Mouse (Mus musculus) thymus, postnatal 25 days (tissue): ENCODE measurements at regions not wholly inside any gene's neighbourhood (a gene's known extent, or its start where the extent isn't known, plus 50 kb on each side); places are given as distances from the start of the nearest gene placed in this dataset.

Experiments used
- DNase-seq: peaks from one replicate; pipeline ENCODE4 v3.0.0; 2022

DNA sequence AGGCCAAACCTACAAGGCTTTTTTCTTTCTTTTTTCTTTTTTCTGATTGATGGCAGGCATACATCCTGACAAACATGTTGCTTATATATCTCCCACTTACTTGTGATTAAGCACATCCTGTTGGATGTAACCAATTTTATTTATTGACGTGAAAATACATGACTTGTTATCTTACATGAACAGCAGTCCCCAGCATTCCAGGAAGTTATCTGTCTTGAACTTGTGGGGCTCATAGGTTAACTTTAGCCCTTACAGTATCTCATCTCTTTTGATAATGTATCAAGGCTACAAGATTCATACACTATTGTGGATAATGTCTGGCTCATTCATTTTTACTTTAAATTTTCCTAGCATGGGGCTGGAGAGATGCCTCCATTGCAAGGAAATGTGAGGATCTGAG, 852.0 kb upstream of the Agtr1b start:
- no peak for DNase-seq

DNA sequence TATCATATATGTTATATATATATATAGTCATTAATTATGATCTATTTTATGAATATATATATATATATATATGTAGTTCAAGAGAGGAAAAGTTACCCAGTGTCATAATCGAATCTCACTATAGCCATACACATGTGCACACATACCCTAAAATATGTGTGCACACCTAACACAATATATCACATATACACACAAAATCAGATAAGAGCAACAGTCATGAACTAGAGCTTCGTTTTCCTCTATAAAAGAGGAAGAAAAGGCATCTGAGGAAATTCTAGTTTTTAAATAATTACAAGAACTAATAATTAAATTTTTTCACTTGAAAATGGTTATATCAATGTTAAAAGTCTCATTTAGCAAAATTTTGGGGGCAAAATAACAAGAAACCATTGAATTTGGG, 835.3 kb upstream of the Tbl1xr1 start:
- no peak for DNase-seq

DNA sequence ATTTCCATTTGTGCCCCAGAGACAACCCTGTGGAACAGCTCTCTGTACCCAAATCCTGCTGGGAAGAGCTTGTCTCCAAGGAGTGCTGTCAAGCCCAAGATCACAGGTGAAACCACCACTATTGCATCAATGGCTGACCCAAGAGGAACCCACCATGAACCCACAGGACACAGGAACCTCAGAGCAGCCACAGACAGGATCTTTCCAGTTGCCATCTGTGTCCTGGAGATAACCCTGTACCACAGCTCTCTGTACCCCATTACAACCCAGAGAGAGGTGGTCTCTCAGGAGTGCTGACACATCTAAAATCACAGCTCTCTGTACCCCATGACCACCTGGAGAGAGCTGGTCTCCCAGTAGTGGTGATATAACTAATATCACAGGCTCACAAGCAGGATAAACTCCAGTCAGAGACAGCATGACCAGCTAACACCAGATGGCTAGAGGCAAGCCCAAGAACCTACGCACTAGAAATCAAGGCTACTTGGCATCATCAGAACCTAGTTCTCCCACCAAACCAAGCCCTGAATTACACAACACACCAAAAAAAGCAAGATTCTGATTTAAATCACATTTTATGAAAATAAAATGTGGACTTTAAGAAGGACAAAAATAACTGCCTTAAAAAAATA, 820.2 kb upstream of the Tbl1xr1 start:
- no peak for DNase-seq

DNA sequence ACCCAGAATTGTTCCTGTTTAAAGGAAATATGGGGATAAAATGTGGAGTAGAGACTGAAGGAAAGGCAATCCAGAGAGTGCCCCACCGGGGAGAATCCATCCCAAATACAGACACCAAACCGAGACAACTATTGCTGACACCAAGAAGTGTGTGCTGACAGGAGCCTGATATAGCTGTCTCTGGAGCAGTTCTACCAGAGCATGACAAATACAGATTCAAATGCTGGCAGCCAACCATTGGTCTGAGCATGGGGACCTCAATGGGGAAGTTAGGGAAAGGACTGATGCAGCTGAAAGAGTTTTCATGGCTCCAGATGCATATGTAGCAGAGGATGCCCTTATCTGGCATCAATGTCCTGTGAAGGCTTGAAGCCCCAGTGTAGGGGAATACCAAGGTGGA, 813.1 kb upstream of the Tbl1xr1 start:
- DNase-seq = no peak

DNA sequence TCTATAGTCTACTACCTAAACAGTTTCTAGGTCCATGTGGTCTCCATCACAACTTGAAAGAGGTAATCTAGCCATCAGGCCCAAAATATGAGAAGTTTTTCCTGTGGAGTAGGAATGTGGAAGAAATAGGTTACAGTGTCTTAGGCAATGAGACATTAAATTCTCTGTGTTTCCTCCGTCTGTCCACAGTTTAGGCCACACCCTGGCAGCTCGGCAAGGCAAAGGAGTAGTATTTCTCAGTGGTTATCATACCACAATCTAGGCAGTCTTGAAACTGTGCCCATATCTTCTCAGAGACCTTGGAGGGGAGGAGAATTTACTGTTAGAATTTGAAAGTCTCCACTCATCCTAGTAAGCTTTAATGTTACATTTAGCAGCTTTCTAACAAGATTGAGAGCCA, 811.0 kb upstream of the Tbl1xr1 start:
- DNase-seq = no peak

DNA sequence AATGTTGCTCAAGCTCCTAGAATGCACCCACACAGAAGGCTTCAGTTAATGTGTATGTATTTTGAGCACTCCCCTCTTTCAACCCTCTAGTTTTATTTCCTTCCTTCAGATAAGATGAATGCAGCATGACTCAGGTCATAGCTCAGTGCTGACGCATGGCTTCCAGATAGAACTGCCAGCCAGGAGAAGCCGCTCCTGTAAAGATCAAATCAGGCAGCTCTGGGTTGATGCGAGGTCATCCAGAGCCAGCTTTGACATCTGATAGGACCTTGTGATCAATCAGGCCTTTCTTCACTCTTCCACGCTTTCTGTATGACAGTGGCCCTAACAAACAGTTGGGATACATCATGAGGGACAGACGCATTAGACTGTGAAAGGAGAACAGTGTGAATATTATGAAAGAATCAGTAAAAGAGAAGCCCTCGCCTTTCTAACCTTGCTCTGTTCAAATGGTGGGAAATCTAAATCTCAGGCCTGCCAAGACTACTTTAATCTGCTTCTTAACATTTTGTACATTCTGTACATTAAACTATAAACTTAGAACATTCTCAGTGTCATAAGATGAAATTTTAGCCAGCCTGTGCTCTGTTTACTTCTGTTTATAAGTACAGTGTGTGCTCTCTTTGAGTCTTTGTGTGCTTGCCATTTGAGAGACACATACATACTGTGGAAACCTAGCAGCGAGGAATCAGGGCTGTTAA, 807.9 kb upstream of the Tbl1xr1 start:
- DNase-seq = no peak

DNA sequence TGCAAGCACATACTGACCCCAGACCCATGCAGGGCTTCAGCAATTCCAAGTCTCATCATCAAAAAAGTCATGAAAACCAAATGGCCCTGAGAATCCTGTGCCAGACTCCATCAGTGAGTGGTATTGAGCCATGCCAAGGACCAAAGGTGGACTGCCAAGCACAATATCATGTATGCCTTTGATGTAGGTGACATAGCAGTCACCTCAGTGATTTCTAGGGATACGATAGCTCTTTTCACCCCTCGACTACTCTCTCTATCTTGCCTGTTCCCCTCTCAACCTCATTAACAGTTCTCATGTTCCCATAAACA, 807.4 kb upstream of the Tbl1xr1 start:
- DNase-seq = no peak

DNA sequence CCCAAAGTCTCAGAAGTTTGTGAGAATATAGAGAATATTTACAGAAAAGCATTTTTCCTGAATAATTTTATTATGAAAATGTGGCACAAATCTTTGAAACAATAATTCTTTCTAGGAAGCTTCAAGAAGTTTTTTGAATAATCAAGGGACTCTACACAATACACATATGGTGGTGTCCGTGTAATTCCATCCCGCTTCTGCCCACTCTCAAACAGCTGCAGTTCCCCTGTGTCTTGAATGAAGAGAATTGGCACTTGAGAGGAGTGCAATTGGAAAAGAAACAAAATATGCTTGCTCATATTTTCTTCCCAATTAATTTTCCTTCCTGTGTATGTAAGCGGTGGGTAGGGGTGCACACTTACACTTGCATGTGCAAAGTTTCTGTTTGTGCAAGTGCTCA, 805.7 kb upstream of the Tbl1xr1 start:
- no peak for DNase-seq

DNA sequence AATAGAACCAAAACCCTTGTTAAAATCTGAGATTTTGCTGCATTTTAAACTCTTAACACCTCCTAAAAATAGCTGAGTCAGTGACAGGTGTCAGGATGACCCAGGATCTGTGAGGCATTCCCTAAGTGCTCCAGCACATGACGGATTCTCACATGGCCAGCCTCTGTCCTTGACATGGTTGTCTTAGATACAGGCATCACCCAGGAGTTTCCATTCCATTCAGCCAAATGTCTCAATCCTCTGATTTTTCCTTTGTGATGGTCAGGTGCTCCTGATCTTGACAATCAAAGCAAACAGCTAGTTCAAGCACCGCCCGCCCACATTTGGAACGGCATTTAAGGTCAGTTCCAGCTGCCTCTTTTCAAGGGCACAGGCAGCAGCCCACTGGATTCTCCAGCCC, 804.2 kb upstream of the Tbl1xr1 start:
- no peak for DNase-seq

DNA sequence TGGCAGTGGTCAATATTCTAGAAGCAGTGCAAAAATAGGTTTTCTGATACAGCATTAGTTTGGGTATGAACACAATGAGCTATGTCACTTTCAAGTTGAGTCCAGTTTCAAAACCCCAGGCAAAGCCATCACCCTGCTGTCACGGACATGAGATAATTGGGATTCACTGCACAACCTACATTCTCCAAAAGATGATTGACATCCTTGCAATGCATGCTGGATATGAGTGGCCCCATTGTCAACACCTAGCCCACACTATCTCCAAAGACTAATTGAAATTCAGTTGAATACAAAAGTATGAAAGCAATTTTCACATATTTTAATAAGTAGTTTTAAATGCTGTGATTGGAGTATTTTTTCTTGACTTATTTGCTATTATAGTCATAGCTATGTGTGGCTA, 783.7 kb upstream of the Tbl1xr1 start:
- DNase-seq = no peak

DNA sequence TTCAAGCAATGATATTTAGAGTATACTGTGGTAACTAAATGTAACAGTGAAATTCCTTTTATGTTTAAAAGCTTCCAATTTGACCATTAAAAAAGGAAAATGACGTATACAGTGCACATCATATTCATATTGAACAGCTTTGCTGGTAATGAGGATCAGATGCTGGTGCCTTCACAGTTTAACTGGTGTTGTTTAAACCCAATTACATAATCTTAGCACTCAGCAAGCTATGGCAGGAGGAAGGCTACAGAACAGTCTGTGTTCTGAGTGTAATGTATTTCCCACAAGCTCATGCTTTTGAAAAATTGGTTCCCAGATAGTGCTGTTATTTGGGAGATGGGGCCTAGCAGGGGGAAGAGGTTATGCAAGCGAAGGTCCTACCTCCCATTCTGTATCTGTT, 783.1 kb upstream of the Tbl1xr1 start:
- DNase-seq = no peak

DNA sequence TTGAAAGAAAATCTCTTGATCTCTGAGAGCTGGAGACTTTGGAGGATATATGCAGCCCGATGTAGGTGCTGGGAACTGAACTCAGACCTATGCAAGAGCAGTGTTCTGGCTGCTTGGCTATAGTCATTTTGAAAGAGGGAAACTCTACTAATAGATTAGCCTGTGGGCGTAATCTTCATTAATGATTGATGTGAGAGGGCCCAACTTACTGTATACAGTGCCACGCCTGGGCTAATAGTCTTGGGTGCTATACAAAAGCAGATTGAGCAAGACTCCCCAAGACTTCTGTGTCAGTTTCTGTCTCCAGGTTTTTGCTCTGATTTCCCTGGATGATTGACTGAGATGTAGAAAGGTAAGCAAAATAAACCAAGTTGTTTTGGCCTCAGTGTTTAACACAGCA, 781.7 kb upstream of the Tbl1xr1 start:
- no peak for DNase-seq

DNA sequence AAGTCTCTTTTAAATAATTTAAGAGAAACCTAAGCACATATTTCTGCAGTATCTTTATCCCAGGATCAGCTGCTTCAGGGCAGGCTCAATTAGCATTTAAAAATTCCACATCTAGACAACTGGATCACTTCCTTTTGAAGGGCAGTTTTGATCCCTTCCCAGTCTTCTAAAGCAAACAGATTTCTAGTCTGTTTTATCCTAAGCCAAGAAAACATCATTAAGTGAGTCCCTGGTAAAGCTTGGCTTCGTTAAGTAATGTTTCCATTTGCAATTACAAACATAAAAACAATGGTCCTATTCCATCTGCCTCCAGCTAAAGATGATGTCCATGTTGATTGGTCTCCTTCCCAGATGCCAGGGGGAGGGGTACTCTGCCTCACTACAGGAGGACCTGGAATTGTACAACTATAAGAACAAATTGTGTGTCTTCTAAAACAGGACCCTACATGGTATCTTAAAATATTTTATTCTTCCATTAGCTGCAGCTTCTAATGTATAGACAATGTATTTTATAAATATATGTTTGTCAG, 779.8 kb upstream of the Tbl1xr1 start:
- no peak for DNase-seq

DNA sequence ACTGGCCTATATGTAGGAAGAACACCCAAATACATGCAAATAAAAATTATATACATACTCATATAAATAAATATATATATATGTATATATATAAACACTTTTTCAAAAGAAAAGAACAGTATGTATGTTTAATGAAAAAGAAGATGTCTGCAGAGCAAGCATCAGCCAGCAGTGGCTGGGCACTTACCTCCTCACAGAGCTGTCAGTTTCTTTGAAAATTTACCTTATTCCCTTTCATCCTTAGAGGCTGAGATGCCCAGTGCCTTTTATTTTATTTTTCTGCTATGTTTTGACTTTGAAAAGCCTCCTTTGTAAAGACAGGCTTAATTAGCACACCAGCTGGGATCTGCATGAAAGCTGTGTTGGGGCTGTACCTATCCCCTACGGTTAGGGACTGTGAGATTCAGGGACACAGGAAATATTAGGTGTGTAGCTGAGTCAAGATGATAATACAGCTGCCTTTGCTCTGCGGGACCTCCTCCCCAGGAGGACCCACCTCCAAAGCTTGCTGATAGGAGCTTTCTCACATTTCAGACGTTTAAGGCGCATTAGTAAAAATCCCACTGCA, 751.0 kb upstream of the Tbl1xr1 start:
- no peak for DNase-seq

DNA sequence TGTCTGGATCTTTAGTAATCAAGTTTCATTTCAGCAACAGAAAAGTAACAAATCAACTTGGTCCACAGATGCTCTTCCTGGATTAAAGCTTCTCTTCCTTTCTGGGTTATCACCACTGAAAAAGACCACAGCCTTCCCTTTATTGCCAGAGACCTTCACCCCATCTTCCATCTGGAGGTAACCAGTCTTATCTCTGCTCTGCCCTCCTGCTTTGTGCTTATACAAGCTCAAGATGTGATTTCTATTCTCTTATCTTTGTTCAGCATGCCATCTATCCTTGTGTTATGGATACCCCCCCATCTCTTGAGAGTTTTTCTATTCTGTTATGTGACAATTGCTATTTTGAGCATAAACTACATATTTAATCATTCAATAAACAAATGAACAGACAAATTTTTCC, 734.5 kb upstream of the Tbl1xr1 start:
- no peak for DNase-seq

DNA sequence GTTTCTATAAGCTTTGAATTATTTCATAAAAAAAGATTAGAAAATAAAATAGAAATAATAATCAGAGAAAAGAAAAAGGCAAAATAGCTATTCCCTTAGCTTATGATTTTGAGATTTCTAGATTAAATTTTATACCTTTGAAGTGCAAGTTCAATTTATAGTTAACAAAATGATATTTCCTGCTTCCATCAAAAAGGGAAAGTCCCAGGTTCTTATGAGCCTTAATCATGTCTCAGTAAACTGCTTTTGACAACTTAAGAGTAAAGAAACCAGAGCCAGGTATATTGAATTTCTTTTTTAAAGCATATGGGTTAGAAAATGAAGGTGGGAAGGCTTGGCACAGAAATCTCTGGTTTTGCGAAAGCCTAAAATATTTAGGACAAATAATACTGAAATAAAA, 733.4 kb upstream of the Tbl1xr1 start:
- no peak for DNase-seq

DNA sequence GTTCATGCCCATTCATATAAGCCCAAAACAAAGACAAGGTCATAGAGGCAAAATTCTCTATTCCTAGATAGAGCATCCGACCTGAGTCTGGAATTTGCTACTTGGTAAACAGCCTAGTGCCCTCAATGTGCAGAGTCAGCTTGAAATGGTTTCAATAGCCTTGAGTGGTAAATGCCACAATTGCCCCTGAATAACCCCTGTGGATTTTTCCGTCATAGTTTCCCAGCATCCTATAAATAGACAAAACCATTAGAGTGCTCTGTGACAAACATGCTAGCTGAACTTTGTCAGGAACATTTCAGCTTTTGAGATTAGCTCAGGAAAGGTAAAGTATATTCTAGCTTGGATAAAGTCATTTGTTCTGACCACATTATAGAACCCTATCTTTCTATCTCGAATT, 727.0 kb upstream of the Tbl1xr1 start:
- DNase-seq = no peak

DNA sequence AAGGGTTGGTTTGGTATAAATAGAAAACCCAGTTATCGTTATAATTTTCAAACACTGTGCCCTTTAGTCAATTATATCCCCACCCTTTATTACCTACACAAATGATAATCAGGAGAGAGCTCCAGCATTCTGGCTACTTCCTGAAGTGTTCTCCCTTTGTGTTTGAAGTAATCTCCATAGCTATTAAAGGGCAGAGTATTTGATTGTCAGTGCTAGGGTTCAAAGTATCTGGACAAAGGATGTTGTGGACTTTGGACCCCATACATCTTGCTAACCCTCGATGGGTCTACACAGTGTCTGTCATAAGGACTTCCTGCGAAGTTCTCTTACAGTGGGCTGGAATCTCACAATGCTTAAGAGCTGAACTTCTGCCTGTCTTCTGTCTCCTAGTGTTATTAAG, 720.3 kb upstream of the Tbl1xr1 start:
- no peak for DNase-seq

DNA sequence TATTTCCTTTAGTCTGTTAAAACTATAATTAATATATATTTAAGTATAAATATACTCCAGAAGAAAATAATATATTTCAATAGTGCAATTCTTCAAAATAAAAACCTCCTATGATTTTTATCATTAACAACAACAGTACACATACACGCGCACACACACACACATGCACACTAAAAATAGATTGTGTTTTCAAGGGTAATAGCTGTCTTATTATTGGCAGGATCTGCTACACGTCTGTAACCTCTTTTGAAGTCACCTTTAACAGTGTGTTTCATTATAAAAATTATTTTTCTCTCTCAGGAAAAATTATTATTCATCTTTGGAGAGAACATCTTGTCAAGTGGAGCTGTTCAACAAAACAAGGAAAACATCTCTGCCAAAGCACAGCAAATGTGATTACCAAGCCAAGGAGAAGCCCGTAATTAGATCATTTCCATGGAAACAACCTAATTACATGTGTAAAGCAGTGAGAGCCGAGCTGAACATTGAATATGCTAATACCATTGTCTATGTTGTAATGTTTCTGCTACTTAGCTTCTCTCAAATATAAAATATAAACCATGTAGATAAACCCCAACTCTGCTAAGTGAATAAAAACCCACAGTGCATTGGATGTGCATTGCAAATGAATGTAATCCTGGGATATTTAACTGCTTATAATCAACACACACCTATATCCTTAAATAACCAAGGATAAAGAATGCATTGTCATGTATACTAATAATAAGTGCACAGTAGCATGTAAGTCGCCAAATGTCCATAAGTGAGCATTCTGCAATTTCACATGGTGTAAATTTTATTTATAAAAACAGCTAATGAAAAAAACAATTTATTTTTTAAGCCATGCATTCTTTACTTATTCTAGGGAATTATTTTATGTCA, 719.4 kb upstream of the Tbl1xr1 start:
- DNase-seq = no peak

DNA sequence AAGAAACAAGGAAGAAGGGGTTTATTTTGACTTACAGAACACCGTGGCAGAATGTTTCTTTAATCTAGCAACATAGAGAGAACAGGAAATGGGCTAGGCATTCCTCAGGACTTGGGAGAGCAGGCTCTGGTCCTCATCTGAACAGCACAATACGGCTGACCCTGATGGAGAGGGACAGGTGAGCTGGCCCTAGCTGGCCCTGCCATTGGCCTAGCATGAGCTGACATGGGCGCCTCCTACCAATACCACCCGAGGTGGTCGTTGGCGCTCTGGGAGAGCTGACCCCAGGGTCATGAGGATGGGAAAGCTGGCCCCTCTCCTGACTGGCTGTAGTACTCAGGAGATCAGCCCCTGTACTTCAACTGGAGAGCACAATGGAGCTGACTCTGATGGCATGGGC, 718.4 kb upstream of the Tbl1xr1 start:
- no peak for DNase-seq

DNA sequence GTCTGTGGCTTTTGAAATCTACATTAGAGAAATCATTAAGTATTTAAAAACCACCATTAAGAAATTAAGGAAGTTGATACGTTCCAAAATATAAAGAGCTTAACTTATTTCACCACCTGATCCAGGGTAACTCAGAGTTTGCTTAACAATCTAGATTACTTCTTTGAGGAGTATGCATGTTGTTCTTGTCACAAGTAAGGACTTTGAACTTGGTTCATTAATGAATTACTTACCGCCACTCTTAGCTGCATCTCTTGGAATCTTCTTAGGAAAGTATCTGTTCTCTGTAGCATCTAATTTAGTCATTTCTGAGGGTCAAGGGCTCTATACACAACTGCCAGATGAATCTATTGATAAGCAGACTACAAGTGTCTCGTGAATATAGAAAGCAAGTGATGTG, 715.4 kb upstream of the Tbl1xr1 start:
- DNase-seq = no peak

DNA sequence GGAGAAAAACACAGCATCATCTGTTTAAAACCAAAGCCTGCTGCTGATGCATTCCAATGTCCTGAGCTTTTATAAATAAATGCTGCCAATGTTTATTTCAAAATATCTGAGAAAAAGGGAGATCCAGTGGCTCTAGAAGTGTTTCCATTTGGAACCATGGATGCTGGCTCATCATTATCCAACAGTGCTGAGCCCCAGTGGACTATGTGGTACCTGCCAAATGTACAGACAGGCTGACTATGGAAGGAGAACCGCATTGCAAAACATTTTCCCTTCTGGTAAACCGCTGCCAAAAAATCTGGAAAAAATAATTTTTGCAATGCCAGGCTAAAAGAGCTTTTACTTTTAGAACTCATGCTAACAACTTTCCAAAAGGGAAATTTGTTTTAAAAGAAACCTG, 696.6 kb upstream of the Tbl1xr1 start:
- no peak for DNase-seq

DNA sequence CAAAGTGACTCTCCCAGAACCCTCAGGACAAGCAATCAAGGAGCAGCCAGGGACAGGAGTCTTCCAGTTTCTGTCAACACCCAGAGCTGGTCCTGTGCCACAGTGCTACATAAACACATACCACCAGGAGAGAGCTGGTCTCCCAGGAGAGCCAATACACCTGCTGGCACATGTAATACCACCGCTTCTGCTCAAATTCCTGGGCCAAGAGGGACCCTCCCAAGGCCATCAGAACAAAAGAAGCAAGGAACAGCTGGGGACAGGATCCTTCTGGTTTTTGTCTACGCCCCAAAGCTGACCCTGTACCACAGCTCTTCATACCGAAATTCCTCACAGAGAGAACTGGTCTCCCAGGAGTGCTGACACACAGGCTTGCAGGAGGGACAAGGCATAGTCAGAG, 695.4 kb upstream of the Tbl1xr1 start:
- DNase-seq = no peak

DNA sequence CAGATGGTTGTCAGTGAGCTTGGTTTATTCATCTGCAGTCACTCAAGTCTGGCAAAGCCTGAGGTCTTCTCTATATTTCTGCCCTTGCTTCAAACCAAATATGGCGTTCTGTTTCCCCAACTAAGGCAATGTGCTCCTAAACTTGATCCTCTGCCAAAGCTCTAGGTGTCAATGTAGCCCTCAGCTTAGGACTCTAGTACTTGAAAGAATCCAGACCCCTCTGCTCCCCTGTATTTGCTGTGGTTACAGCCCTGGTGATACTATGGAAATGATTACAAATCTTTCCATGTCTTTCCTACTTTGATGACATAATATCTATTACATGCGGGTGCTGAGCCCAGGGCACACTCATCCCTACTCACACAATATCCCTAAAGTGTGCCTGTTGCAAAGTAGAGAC, 672.9 kb upstream of the Tbl1xr1 start:
- DNase-seq = no peak
